Comparison of ENCODE assay signal across 7 mouse cellular contexts in the genomic region with DNA sequence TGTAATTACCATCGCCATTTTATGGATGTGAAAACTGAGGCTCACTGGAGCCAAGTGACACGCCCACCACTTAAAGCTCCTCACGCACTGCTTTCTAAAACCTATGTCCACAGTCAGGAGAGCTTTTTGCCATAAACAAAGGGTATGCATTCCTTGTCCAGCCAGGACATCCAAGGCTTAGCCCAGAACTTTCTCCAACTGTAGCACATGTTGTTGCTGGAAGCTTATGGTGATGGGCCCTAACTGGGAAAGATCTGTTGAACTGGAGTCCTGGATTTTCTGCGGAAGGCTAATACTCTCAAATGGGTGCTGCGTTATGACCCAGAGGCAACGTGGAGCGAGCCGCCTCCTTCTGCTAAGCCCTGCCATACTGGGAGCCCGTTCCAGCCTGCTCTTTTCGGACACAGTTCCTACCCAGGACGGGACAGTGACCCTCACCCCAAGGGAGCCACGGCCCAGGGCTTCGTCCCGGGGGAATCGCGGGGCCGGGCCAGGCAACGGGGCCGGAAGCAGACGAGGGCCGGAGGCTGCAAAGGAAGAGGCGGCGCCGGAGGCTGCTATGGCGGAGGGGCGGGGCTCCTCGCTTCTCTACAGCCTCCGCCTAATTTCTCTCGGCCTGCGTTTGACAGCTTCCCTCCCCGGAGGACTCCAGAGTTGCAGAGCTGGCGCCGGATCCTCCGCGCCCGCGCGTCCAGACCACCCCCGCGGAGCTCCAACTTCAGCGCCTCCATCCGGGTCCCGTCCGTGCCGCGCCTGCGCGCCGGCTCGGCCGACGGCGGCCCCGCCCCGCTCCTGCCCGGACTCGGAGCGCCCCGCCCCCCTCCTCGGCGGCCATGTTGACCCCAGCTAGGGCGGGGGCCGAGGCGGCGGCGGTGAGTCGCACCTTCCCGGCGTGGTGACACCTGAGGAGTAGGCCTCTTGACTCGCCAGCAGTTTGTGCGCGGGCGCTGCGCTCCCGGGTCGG. TPM values are rescaled to one million over a fixed set of nuclear protein-coding genes. Genes with fewer than 3 reads are reported as not detected.
DNase-seq lines count a peak whose midpoint lies in the region; ATAC-seq lines count a peak whose summit lies in the region.

A gene (minus strand): TSS at position 767 of the 964 bp plus-strand sequence.

- H3K4me1 ChIP-seq in intestine, embryonic 16.5 days (ENCODE audit: control insufficient read depth, insufficient read depth, low read length), result peaks cover 36% of the 10 kb centered on the region
- H3K4me1 ChIP-seq in midbrain, embryonic 11.5 days (ENCODE audit: control insufficient read depth, insufficient read depth, low read length), result peaks cover 24% of the 10 kb centered on the region

- intact Hi-C loops in left cerebral cortex, postnatal 4 days (cut with DNase I), result loop anchor here (2.0 to 5.0 kb wide), 3 partner anchors 81 to 157 kb away; no protein-coding TSS in a partner anchor

- under 1% methylated on average over 76 of the region's 76 CpGs for WGBS in intestine, embryonic 16.5 days
- WGBS in midbrain, embryonic 11.5 days, result under 1% methylated on average over 72 of the region's 76 CpGs

- H3K36me3 ChIP-seq in intestine, embryonic 16.5 days (ENCODE audit: control insufficient read depth, insufficient read depth, low read length), result 0 out of 2 replicates have a peak, but pooled peaks cover 4% of the 10 kb centered on the region
- no peaks in the 10 kb centered on the region for H3K36me3 ChIP-seq in midbrain, embryonic 11.5 days (ENCODE audit: control insufficient read depth, insufficient read depth, low read length)

- peak within 1 kb of the TSS; percentile 100 for H3K27ac ChIP-seq in intestine, embryonic 16.5 days (ENCODE audit: low read length)
- H3K27ac ChIP-seq in midbrain, embryonic 11.5 days (ENCODE audit: low read depth, low read length), result peak within 1 kb of the TSS; percentile 99

- peak within 1 kb of the TSS; percentile 74 for H3K4me3 ChIP-seq in intestine, embryonic 16.5 days (ENCODE audit: low read length)
- peak within 1 kb of the TSS; percentile 73 for H3K4me3 ChIP-seq in midbrain, embryonic 11.5 days (ENCODE audit: low read depth, low read length)

- H3K4me2 ChIP-seq in intestine, embryonic 16.5 days (ENCODE audit: low read depth, low read length), result peak within 1 kb of the TSS; percentile 75
- peak within 1 kb of the TSS; percentile 56 for H3K4me2 ChIP-seq in midbrain, embryonic 11.5 days

- DNase-seq in adrenal gland, postnatal 14 days, result peak; percentile 96
- DNase-seq in embryo, embryonic 9.5 days (ENCODE audit: extremely low spot score), result peak; percentile 93
- no peak for DNase-seq in gonadal fat pad, adult 2 months (ENCODE audit: low read depth)
- peak; percentile 96 for DNase-seq in left cerebral cortex, postnatal 4 days
- peak; percentile 99 for DNase-seq in midbrain, embryonic 11.5 days (ENCODE audit: low spot score, missing footprints)
- peak; percentile 83 for DNase-seq in skeletal muscle tissue, adult 2 months (ENCODE audit: low read depth, low spot score)

- H3K9ac ChIP-seq in intestine, embryonic 16.5 days (ENCODE audit: low read depth, low read length), result peak within 1 kb of the TSS; percentile 91
- peak within 1 kb of the TSS; percentile 84 for H3K9ac ChIP-seq in midbrain, embryonic 11.5 days (ENCODE audit: low read length)

- H3K27me3 ChIP-seq in intestine, embryonic 16.5 days (replicated peaks; ENCODE audit: control insufficient read depth, insufficient read depth, low read length), result no peaks in the 10 kb centered on the region
- H3K27me3 ChIP-seq in midbrain, embryonic 11.5 days (ENCODE audit: control insufficient read depth, insufficient read depth, low read length), result no peaks in the 10 kb centered on the region

- ATAC-seq in intestine, embryonic 16.5 days, result peak; percentile 93
- ATAC-seq in midbrain, embryonic 11.5 days (ENCODE audit: low FRiP score), result peak; percentile 92

- no peaks in the 10 kb centered on the region for H3K9me3 ChIP-seq in intestine, embryonic 16.5 days (ENCODE audit: control insufficient read depth, low read length)
- H3K9me3 ChIP-seq in midbrain, embryonic 11.5 days (ENCODE audit: control insufficient read depth, low read length), result no peaks in the 10 kb centered on the region

RNA-seq across cellular contexts. Expression of the gene that starts here (rescaled TPM):
- 13.9 and 17.2 TPM in 2 replicates for total RNA-seq in adrenal gland, postnatal 14 days (2021)
- polyA plus RNA-seq in gonadal fat pad, adult 2 months (2012; rRNA removed), result 13.3 and 14.5 TPM in 2 replicates
- polyA plus RNA-seq in intestine, embryonic 16.5 days (2015; fragmentation: Nextera tagmentation; extraction: Ambion mirVana), result 16.6 and 18.5 TPM in 2 replicates
- total RNA-seq in left cerebral cortex, postnatal 4 days (2021), result 10 to 100 TPM; 11.5 to 12.8 TPM
- polyA plus RNA-seq in midbrain, embryonic 11.5 days (2014; fragmentation: Nextera tagmentation; extraction: Ambion mirVana), result 9.6 and 12.4 TPM in 2 replicates
